Mouse (Mus musculus) thymus, adult 2 months (tissue): ENCODE data around the gene Fkbpl.

Experiments
- CTCF ChIP-seq: fragments of 200-500 bp; IDR thresholded peaks from 2 replicates; pipeline ENCODE4 v1.5.1; 2012; ENCODE audit warnings: mild to moderate bottlenecking, control low read depth, low read length, moderate library complexity, borderline replicate concordance; ENCODE audit not compliant: control insufficient read depth, poor library complexity, insufficient read depth; ENCODE audit errors: extremely low read depth
- POLR2A ChIP-seq: fragments of 200-500 bp; IDR thresholded peaks from 2 replicates; pipeline ENCODE4 v1.6.1; 2012; ENCODE audit warnings: mild to moderate bottlenecking, low read length, control low read depth, moderate library complexity; ENCODE audit not compliant: control insufficient read depth, poor library complexity, insufficient read depth; ENCODE audit errors: extremely low read depth

DNA sequence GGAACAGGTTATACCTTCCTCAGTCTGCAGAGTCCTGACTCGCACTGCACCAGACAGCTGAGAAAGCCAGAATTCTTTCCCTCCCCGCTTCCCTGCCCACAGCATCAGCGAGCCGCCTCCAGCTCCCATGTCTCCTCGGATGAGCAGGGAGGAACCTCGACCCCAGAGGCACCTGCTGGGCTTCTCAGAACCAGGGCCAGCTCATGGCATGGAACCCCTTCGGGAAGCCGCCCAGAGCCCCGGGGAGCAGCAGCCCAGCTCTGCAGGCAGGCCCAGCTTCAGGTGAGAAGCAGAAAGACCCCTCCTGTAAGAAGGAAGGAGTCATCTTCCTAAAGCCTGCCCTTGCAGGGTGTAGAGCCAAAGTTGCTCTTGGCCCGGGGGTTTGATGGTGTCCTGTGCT, 8.0 kb downstream of the Fkbpl start:
- no peak for TF ChIP-seq CTCF
- TF ChIP-seq POLR2A: no peak
